Mouse (Mus musculus): ENCODE measurements around the gene Fev. TPM values are rescaled to one million over a fixed set of nuclear protein-coding genes. Genes with fewer than 3 reads are reported as not detected.

Gene Fev
- total RNA-seq, 2 experiments from 2014 or later, result not detected

GRCm38 (mm10) chr1:74846341-74846740 lies 38.9 kb downstream of the Fev start:
- DNase-seq, result no peak
- intact Hi-C loops (cut with DNase I; ENCODE audit: low total_unique reads), result no loop called here

GRCm38 (mm10) chr1:74843090-74843489 lies 42.1 kb downstream of the Fev start:
- intact Hi-C loops (cut with DNase I; ENCODE audit: low total_unique reads), result no loop called here
- DNase-seq, result no peak

- intact Hi-C loops (cut with DNase I; ENCODE audit: low total_unique reads), result no loop called here
- DNase-seq, result no peak
These were observed 52.0 kb downstream of the Fev start for GRCm38 (mm10) chr1:74833255-74833654.

Small RNA genes within 50 kb of the gene (microRNA-seq; reads per million reads assigned to microRNA genes)
- 6.0 to 9.6 reads per million in 2 experiments for gene Mir375

Other genes with a start within 250 kb of the Fev start
- 10 to 100 TPM in 1 of 2 experiments, 1 to 10 TPM in 1; 9.1 to 10.5 TPM for gene Ttll4, start 223.7 kb downstream of the Fev start, total RNA-seq (2021)
- gene Cyp27a1, start 171.8 kb downstream of the Fev start, total RNA-seq (2021), result 10 to 100 TPM in 1 of 2 experiments, 1 to 10 TPM in 1; 9.9 to 22.2 TPM
- gene Prkag3, start 136.2 kb downstream of the Fev start, total RNA-seq (2021), result 100 to 1,000 TPM in 1 of 2 experiments, 10 to 100 TPM in 1; 76.2 to 109 TPM
- 1 to 10 TPM in 1 of 2 experiments, under 1 TPM in 1; 0.49 to 1.7 TPM for gene Wnt6, start 113.5 kb downstream of the Fev start, total RNA-seq (2021)
- gene Wnt10a, start 93.9 kb downstream of the Fev start, total RNA-seq (2021), result under 1 TPM in 1 of 2 experiments, not detected in 1; 0.10 TPM
- gene Cdk5r2, start 30.5 kb downstream of the Fev start, total RNA-seq (2021), result under 1 TPM in 1 of 2 experiments, not detected in 1; 0.06 TPM
- gene Cryba2, start 7.7 kb upstream of the Fev start, total RNA-seq (2021), result not detected
- not detected for gene Cfap65, start 50.2 kb upstream of the Fev start, total RNA-seq (2021)
- under 1 TPM; 0.10 to 0.20 TPM for gene Ihh, start 66.3 kb upstream of the Fev start, total RNA-seq (2021)
- gene Nhej1, start 239.8 kb upstream of the Fev start, total RNA-seq (2021), result 1 to 10 TPM; 4.8 to 5.1 TPM
- under 1 TPM in 1 of 2 experiments, not detected in 1; 0.11 TPM for gene Slc23a3, start 248.5 kb upstream of the Fev start, total RNA-seq (2021)

Data from gastrocnemius, postnatal 14 days (tissue).